Mouse (Mus musculus) intestine, embryonic 16.5 days (tissue): ENCODE results near the gene Adam8. TPM values are rescaled to one million over a fixed set of nuclear protein-coding genes. Genes with fewer than 3 reads are reported as not detected.

ENCODE experiments used
- ATAC-seq: fragments of 200-750 bp; cut with Nextera tagmentation; 2 replicates; pipeline ENCODE4 v1.8.0; 2017; ENCODE audit warnings: moderate TSS enrichment, moderate library complexity
- H3K27ac ChIP-seq: fragments of 300-500 bp; sonication (generic); 2 replicates; pipeline ENCODE4 v1.5.1; 2014; ENCODE audit warnings: mild to moderate bottlenecking, low read length
- H3K27me3 ChIP-seq: fragments of 300-500 bp; sonication (generic); replicated peaks from 2 replicates; pipeline ENCODE4 v1.6.1; 2014; ENCODE audit warnings: low read length, control low read depth, mixed read lengths; ENCODE audit not compliant: control insufficient read depth, insufficient read depth
- H3K36me3 ChIP-seq: fragments of 300-500 bp; sonication (generic); 2 replicates; pipeline ENCODE4 v1.6.1; 2014; ENCODE audit warnings: low read length, control low read depth; ENCODE audit not compliant: control insufficient read depth, insufficient read depth
- H3K4me1 ChIP-seq: fragments of 300-500 bp; sonication (generic); 2 replicates; pipeline ENCODE4 v1.6.1; 2014; ENCODE audit warnings: low read length, control low read depth, mixed read lengths; ENCODE audit not compliant: control insufficient read depth, insufficient read depth
- H3K4me2 ChIP-seq: fragments of 300-500 bp; sonication (generic); 2 replicates; pipeline ENCODE4 v1.6.1; 2014; ENCODE audit warnings: low read depth, low read length, control low read depth
- H3K4me3 ChIP-seq: fragments of 300-500 bp; sonication (generic); 2 replicates; pipeline ENCODE4 v1.5.1; 2014; ENCODE audit warnings: mild to moderate bottlenecking, low read length
- H3K9ac ChIP-seq: fragments of 300-500 bp; sonication (generic); 2 replicates; pipeline ENCODE4 v1.6.1; 2014; ENCODE audit warnings: low read depth, low read length
- H3K9me3 ChIP-seq: fragments of 300-500 bp; sonication (generic); 2 replicates; pipeline ENCODE4 v1.6.1; 2016; ENCODE audit warnings: low read length, control low read depth; ENCODE audit not compliant: control insufficient read depth
- WGBS: fragments of 180-500 bp; shearing (Covaris S2); extraction: QIAGEN DNeasy Blood & Tissue Kit; methylation state at CpG from one replicate; pipeline ENCODE4 v1.1.7; 2014; 5-methylcytosine and 5-hydroxymethylcytosine counted together
- polyA plus RNA-seq: library from polyadenylated mRNA; unstranded; fragments of >200 nt; fragmentation: Nextera tagmentation; extraction: Ambion mirVana; gene quantifications from 2 replicates; pipeline ENCODE4 v1.2.1, GENCODE M21; 2015

The Adam8 gene
- polyA plus RNA-seq, 1 experiment from 2014 or later = 1.2 TPM

DNA sequence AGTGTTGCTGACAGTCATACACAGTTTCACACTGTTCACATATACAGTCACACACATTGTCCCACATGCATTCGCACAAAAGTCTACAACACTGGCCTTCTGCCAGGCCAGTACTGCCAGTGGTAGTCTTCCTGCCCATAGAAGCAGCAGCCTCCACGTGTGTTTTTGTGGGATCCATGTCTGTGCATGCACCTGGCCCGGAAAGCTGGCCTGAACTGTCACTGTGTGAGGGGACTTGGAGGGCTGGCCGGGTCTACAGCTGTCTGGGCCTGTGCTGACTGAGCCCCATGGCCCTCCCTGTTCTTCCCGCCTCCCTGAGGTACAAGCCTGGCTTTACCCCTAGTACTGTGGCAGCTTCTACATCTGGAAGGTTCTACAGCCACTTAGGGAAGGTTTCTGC is 21.4 kb downstream of the Adam8 start:
- no peak overlapping the region for H3K27ac ChIP-seq
- no peak overlapping the region for H3K4me3 ChIP-seq
- H3K4me2 ChIP-seq = no peak overlapping the region
- H3K27me3 ChIP-seq = 0 out of 2 replicates have a peak, but pooled peaks cover 2% of the 10 kb centered on the region
- H3K9ac ChIP-seq = no peak overlapping the region
- H3K36me3 ChIP-seq = no peaks in the 10 kb centered on the region
- no peak for ATAC-seq
- WGBS = 75% methylated on average over 5 of the region's 5 CpGs
- H3K9me3 ChIP-seq = no peaks in the 10 kb centered on the region
- H3K4me1 ChIP-seq = no peaks in the 10 kb centered on the region

GRCm38 (mm10) chr7:139970216-139970919 is 22.0 kb downstream of the Adam8 start:
- no peaks in the 10 kb centered on the region for H3K36me3 ChIP-seq
- no peaks in the 10 kb centered on the region for H3K9me3 ChIP-seq
- H3K27me3 ChIP-seq = 0 out of 2 replicates have a peak, but pooled peaks cover 2% of the 10 kb centered on the region
- H3K4me3 ChIP-seq = no peak overlapping the region
- H3K4me1 ChIP-seq = no peaks in the 10 kb centered on the region
- ATAC-seq = no peak
- no peak overlapping the region for H3K4me2 ChIP-seq
- H3K27ac ChIP-seq = no peak overlapping the region
- 86% methylated on average over 10 of the region's 10 CpGs for WGBS
- no peak overlapping the region for H3K9ac ChIP-seq

GRCm38 (mm10) chr7:139969348-139970130 is 22.8 kb downstream of the Adam8 start:
- 40% methylated on average over 10 of the region's 10 CpGs for WGBS

GRCm38 (mm10) chr7:139968428-139968827 is 23.9 kb downstream of the Adam8 start:
- H3K4me3 ChIP-seq = no peak overlapping the region
- no peaks in the 10 kb centered on the region for H3K9me3 ChIP-seq
- no peaks in the 10 kb centered on the region for H3K4me1 ChIP-seq
- H3K4me2 ChIP-seq = no peak overlapping the region
- H3K9ac ChIP-seq = no peak overlapping the region
- H3K36me3 ChIP-seq = no peaks in the 10 kb centered on the region
- H3K27me3 ChIP-seq = 0 out of 2 replicates have a peak, but pooled peaks cover 2% of the 10 kb centered on the region
- no peak for ATAC-seq
- no peak overlapping the region for H3K27ac ChIP-seq
- 54% methylated on average over 5 of the region's 5 CpGs for WGBS

More at GRCm38 (mm10) chr7:139969348-139970130, 22.8 kb downstream of the Adam8 start:
- Histone ChIP-seq H3K4me2 (no peak overlapping the region), H3K27me3 (0 out of 2 replicates have a peak, but pooled peaks cover 2% of the 10 kb centered on the region), H3K4me3 (no peak overlapping the region), H3K36me3 (no peaks in the 10 kb centered on the region), H3K27ac (no peak overlapping the region), H3K9ac (no peak overlapping the region), H3K4me1 (no peaks in the 10 kb centered on the region), H3K9me3 (no peaks in the 10 kb centered on the region)
- ATAC-seq = no peak

DNA sequence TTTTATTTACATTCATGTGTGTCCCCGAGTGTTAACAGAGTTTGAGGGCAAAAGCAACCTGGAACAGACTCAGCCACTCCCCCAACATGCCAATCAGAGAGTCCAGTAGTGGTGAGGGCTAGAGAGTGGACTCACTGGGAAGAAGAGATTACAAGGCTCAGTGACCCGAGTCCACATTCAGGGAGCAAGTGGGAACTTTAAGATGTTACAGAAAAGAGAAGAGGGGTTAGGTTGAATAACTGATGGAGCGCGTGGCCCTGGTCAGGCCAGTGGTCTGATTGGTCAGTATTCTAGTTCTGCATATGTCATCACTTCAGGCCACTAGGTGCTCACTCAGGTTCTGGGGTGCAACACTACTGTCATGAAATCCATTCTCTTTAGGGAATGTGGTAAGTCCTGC is 25.2 kb downstream of the Adam8 start:
- WGBS = 28% methylated on average over 4 of the region's 4 CpGs
- no peaks in the 10 kb centered on the region for H3K36me3 ChIP-seq
- no peak overlapping the region for H3K4me3 ChIP-seq
- no peak for ATAC-seq
- no peak overlapping the region for H3K4me2 ChIP-seq
- H3K9me3 ChIP-seq = no peaks in the 10 kb centered on the region
- H3K9ac ChIP-seq = no peak overlapping the region
- H3K4me1 ChIP-seq = no peaks in the 10 kb centered on the region
- H3K27me3 ChIP-seq = 0 out of 2 replicates have a peak, but pooled peaks cover 2% of the 10 kb centered on the region
- no peak overlapping the region for H3K27ac ChIP-seq

DNA sequence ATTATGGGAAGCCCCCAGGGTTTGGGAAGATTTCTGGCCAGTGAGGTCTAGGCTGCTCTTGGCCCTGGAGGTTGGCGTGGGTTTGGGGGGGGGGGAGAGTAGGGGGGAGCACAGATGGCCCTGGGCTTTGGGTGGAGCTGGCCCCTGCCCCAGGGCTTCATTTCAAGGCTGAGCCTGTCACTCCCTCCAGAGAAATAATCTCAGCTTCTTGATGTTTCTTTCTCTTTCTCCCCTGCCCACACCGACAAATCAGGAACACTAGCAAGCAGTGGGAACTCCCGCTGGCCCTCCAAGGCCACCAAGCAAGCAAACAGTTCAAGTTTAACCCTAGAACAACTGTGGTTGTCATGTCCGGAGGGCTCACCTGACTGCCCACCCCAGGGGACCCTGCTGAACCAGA is 28.5 kb downstream of the Adam8 start:
- Histone ChIP-seq H3K4me1 (no peaks in the 10 kb centered on the region), H3K27me3 (0 out of 2 replicates have a peak, but pooled peaks cover 2% of the 10 kb centered on the region), H3K4me3 (no peak overlapping the region), H3K27ac (no peak overlapping the region), H3K9ac (no peak overlapping the region), H3K36me3 (no peaks in the 10 kb centered on the region), H3K9me3 (no peaks in the 10 kb centered on the region), H3K4me2 (no peak overlapping the region)
- ATAC-seq = no peak
- WGBS = 50% methylated on average over 4 of the region's 4 CpGs

GRCm38 (mm10) chr7:139961141-139961540 is 31.2 kb downstream of the Adam8 start:
- H3K4me3 ChIP-seq = no peak overlapping the region
- H3K9me3 ChIP-seq = no peaks in the 10 kb centered on the region
- 0 out of 2 replicates have a peak, but pooled peaks cover 3% of the 10 kb centered on the region for H3K27me3 ChIP-seq
- WGBS = 85% methylated on average over 10 of the region's 10 CpGs
- peaks cover 7% of the 10 kb centered on the region; the same call in 1 of the 2 replicates for H3K4me1 ChIP-seq
- no peak overlapping the region for H3K9ac ChIP-seq
- no peak overlapping the region for H3K4me2 ChIP-seq
- no peaks in the 10 kb centered on the region for H3K36me3 ChIP-seq
- no peak overlapping the region for H3K27ac ChIP-seq
- no peak for ATAC-seq

GRCm38 (mm10) chr7:139957958-139958357 is 34.4 kb downstream of the Adam8 start:
- Histone ChIP-seq H3K4me1 (peaks cover 7% of the 10 kb centered on the region; the same call in 1 of the 2 replicates), H3K4me2 (no peak overlapping the region), H3K4me3 (no peak overlapping the region), H3K27me3 (0 out of 2 replicates have a peak, but pooled peaks cover 3% of the 10 kb centered on the region), H3K36me3 (no peaks in the 10 kb centered on the region), H3K9ac (0 out of 2 replicates have a peak overlapping the region, but pooled peaks have one; percentile 11), H3K9me3 (no peaks in the 10 kb centered on the region), H3K27ac (no peak overlapping the region)
- 26% methylated on average over 11 of the region's 11 CpGs for WGBS
- no peak for ATAC-seq

DNA sequence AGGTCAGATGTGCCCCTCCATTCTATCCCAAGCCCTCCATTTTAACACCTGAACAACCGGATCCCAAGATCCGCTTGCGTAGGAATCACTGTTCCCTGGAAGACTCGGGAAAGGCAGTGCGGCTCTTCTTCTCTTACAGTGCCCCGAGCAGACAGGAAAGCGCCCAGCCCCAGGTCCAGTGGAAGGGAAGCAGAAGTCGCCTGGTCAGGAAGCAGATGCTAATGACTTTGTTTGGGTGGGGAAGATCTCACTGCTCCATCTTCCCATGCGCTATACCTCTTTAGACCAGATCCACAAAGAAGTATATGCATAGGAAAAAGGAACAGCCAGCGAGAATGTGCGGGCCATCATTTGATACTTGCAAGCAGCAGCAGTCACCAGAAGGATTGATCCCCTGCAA is 34.9 kb downstream of the Adam8 start:
- Histone ChIP-seq H3K9me3 (no peaks in the 10 kb centered on the region), H3K4me3 (no peak overlapping the region), H3K4me2 (no peak overlapping the region), H3K27me3 (0 out of 2 replicates have a peak, but pooled peaks cover 3% of the 10 kb centered on the region), H3K36me3 (no peaks in the 10 kb centered on the region), H3K9ac (0 out of 2 replicates have a peak overlapping the region, but pooled peaks have one; percentile 11), H3K4me1 (peaks cover 7% of the 10 kb centered on the region; the same call in 1 of the 2 replicates), H3K27ac (no peak overlapping the region)
- 48% methylated on average over 11 of the region's 11 CpGs for WGBS
- no peak for ATAC-seq
